Mouse (Mus musculus) left cerebral cortex, adult 18-20 months (tissue): Measurements from ENCODE around the gene Arid1a. TPM values are rescaled to one million over a fixed set of nuclear protein-coding genes. Genes with fewer than 3 reads are reported as not detected.
"Not testable (repeated sequence)": the region's sequence is repeated elsewhere in the genome, so short reads cannot be mapped to it uniquely, and the experiment has no call there.

ENCODE experiments used
- DNase-seq, 2 experiments: peaks; one replicate each; pipeline ENCODE4 v3.0.0; 2021 to 2022; ENCODE audit warnings: low spot score in 2 of 2, mixed read lengths in 1 of 2
- total RNA-seq, 2 experiments: library from RNA; stranded (reverse); gene quantifications; 2 replicates each; pipeline ENCODE4 v1.2.3; 2021

The Arid1a gene
- total RNA-seq, 2 experiments from 2014 or later, result 83.3 to 86.2 TPM

DNA sequence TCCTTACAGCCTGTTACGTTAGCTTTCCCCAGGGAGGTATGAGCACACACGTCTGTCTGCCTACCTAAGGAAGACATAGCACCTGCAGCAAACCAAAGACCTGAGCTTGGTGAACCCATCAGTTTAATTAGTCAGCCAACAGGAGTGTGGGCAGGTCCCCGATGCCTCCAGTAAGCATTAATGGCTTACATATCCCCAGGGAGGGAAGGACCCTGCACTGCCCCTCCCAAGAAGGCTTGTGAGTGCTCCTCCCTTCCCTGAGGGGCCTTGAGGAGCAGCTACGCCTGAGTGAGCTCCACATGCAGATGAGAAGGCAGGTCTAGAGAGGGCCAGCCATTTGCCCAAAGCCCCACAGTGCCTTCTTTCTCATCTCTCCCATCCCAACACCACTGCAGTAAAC is 100.3 kb downstream of the Arid1a start:
- no peak for DNase-seq

DNA sequence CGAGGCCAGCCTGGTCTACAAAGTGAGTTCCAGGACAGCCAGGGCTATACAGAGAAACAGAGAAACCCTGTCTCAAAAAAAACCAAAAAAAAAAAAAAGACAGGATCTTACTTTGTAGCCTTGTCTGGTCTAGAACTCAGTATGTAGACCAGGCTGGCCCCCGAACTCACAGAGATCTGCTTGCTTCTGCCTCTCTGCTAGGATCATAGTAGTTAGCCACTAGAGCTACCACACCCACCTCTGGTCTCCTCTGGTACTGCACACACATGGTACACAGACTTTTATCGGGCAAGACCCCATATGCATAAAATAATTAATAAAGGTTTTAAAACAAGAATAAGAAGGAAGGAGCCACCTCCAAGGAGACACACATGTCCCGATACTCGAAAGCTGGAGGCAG is 102.5 kb downstream of the Arid1a start:
- DNase-seq, result not testable (repeated sequence)

DNA sequence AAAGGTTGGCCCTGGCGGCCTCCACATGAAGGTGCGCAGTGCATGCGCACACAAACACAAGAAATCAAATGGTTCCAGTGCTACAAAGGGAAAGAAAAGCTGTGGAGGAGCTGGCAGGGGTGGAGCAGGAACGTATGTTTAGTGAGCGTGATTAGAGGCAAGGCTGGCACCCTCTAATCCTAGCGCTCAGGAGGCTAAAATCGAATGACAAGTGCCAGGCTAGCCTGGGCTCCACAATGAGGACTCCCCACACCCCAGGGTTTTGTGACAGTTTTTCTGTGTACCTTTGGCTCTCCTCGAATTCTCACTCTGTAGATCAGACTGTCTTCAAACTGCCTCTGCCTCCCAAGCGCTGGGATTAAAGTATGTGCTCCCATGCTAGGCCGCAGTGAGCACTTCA is 103.8 kb downstream of the Arid1a start:
- DNase-seq, result no peak

DNA sequence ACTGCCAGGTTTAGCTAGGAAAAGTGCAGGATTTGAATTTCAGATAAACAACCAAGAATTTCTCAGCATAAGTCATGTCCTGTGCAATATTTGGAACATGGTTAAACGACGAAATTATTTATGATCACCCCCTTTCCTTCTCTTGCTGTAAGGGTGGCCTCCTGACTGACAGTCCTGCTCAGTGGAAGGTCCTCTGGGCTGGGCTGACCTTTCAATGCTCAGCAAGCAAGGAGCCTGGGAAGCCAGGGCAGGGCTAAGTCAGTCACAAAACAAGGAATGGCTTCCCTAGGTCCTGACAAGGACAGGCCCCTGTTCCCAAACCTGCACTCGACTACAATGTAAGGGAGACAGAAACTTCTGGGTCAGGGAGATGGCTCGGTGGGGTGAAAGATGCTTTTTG is 104.6 kb downstream of the Arid1a start:
- no peak for DNase-seq

DNA sequence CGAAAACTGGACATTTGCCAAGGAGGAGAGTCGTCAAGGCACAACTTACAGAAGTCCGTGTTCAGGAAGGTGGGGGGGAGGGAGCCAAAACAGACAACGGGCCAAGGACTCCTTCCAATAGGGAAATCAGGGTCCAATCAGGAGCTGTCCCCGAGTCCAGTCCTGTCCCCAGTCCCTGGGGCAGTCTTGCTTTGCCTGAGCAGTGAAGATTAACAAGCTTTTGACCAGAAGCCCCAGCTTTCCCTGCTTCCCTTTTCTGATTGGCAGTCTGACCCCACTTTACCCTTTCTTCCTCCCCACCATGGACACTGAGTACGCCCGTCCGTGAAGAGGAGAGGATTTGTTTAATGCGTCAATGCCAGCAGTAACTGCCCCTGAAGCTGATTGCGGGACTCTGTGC is 105.1 kb downstream of the Arid1a start:
- no peak for DNase-seq

DNA sequence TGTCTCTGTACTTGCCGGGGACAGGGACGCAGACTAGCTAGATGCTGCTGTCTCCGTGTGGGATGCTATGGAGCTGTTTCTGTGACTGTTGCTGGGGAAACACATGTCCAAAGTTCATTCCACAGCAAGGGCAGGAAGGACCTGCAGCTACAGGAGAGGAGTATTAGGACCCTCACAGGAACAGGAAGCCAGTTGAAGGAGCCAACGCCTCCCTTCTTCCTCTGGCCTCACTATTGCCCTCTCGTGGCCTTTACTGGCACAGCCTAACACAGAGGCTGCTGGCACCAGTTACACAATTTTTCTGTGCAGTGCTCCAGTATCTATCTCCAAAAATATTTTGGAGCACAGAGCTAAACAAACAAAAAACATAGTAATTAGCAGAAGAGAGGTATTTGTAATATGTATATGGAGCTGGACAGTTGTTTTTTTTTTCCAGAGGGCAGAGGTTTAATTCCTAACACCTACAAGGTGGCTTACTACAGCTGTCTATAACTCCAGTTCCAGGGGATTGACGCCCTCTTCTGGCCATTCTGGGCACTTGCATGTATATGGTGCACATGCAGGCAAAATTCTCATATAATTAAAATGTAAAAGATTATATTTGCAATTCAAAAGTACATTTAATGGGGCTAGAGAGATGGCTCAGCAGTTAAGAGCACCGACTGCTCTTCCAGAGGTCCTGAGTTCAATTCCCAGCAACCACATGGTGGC is 106.4 kb downstream of the Arid1a start, which contains the start of gene Zdhhc18:
Gene Zdhhc18, minus strand, starts transcription at position 166 of the 711 bp plus-strand sequence.
- peak; percentile 75 to 79 for DNase-seq

DNA sequence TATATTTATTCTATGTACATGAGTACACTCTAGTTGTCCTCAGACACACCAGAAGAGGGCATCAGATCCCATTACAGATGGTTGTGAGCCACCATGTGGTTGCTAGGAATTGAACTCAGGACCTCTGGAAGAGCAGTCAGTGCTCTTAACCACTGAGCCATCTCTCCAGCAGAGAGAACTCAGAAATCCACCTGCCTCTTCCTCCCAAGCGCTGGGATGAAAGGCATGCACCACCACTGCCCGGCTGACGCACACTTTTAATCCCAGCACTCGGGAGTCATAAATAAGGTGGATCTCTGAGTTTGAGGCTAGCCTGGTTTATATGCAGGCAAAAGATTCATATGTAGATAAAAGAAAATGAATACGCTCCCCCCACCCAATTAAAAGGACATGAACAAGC is 107.1 kb downstream of the Arid1a start:
- not testable (repeated sequence) for DNase-seq

DNA sequence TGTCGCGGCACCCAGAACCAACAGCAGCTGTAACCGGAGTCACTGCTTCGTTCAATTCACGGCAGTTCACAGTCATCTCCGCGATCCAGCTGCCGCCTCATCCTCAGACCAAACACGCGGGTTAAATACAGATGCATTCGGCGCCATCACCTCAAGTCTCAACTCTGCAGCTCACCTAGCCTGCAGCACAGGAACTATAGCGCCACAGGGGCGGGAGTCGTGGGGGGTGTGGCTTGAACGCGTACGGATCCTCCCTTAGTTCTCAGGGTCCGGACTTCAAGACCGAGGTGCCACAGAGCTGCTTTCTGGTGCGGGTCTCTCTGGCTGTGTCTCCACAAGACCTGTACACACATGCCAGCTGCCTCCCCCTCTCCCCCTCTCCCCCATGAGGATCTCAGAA is 110.9 kb downstream of the Arid1a start:
- no peak for DNase-seq

DNA sequence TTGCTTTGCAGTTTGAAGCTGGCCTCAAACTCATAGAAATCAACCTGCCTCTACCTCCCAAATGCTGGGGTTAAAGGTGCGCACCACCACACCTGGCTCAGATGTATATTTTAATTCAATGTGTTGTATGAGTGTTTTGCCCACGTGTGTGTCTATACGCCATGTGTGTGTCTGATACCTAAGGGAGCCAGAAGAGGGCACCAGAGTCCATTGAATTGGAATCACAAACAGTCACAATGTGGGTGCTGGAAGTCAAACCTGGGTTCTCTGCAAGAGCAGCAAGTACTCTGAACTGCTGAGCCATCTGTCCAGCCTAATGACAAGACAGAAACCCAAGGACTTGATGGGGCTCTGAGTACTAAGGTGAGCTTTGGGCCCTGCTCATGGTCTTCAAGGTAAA is 111.4 kb downstream of the Arid1a start:
- DNase-seq, result no peak

DNA sequence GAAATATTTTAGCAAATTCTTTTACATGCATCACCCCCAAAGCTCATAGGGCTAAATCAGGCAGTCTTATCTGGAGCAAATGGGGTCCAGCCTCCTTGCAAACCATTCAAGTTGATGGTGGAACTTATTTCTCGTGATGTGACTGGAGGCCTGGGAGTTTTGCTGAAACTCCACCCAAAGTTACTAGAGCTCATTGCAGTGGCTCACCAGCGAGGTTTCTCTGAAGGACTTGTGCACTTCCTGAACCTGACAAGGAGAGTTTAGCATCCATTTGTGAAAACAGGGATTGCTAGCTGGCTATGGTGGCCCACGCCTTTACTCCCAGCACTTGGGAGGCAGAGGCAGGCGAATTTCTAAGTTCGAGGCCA is 122.5 kb downstream of the Arid1a start:
- no peak for DNase-seq

DNA sequence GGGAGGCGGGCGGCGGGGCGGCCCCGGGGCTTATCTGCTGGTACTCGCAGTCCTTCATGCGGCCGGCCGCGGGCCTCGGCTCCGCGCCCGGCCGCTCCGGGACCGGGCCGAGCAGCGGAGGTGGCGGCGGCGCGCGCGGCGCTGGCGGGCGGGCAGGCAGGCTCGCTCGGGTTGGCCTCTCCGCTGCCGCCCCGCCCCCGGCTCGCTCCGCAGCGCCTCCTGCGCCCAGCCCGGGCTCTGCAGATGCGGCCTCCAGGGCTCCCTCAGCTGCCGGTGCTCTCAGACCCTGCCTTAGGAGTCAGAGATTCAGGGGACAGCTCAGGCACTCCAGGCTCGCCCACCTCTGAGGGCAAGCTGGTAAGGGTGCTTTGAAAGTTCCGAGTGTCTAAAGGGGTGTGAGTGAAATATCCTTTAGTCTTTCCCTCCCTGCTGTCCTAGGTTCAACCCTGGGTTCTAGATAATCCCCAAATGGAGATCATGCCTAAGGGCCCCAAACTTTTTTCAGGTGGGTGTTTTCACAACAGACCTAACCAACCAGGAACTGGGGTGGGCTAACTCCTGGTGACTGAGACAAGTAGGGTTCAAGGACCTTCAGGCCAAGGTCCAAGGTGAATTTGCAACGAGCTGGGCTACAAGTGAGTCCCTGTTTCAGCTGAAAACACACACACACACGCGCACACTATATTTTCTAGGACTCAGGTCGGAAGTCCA is 123.1 kb downstream of the Arid1a start:
- DNase-seq, result peak; percentile 85 to 91

DNA sequence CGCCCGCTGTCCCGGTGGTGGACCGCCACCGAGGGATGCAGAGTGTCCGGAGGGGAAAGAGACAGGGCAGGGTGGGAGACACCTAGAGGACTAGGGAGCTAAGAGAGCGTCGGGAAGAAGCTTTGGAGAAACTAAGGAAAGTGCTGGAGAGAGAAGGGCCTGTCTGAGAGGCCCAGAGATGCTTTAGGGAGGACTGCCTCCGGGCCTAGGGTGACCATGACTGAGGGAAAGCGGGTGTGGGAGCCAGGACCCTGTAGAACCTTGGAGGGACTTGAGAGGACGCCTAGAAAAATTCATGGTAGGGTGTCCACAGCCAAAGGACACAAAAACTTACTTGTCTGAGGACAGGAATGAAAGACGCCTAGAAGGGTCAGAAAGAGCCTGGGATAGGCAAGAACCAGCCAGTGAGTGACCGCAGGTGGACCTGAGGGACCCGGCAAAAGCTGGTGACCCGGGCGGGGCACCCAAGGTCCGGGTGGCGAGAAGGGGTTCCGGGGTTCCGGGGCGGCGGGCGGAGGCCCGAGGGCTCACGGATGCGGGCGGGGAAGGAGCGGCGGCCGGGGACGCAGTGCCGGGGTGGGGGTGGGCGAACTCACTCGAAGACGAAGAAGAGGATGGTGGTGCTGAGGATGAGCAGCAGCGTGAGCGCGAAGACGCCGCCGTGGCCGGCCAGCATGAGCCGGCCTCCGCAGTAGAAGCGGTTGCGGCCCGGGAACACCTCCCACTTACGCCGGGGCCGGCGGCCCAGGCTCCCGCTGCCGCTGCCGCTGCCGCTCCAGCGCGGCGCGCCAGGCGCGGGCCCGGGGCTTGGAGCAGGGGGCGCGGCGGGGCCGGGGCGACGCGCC is 123.9 kb downstream of the Arid1a start:
- peak in 1 of 2 experiments; percentile 44 for DNase-seq

DNA sequence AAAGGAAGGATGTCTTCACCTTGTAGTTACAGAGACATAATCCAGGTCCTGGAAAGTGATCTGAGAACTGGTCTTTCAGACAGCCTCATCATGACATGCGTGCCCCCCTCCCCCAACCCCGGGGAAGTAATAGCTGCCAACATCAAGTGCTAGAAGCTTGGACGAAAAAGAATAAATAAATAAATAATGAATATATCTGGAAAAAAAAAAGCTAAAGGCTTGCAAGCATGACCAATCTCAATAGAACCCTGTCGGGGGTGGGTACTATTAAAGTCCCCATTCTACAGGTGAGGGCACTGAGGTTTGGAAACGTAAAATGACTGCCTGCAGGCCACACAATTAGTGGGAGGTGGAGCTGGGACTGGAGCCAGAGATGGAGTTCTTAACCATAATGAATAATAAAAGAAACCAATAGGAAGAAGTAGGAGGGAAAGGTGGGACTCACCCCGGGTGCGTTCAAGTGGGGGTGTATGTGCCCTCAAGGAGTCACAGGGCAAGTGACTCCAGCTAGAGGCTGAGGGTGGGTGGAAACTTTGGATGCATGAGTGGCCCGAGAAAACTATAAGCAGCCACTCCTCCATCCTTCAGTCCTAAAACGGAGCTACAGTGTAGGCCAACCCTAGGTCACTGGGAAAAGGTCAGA is 124.7 kb downstream of the Arid1a start:
- no peak for DNase-seq

DNA sequence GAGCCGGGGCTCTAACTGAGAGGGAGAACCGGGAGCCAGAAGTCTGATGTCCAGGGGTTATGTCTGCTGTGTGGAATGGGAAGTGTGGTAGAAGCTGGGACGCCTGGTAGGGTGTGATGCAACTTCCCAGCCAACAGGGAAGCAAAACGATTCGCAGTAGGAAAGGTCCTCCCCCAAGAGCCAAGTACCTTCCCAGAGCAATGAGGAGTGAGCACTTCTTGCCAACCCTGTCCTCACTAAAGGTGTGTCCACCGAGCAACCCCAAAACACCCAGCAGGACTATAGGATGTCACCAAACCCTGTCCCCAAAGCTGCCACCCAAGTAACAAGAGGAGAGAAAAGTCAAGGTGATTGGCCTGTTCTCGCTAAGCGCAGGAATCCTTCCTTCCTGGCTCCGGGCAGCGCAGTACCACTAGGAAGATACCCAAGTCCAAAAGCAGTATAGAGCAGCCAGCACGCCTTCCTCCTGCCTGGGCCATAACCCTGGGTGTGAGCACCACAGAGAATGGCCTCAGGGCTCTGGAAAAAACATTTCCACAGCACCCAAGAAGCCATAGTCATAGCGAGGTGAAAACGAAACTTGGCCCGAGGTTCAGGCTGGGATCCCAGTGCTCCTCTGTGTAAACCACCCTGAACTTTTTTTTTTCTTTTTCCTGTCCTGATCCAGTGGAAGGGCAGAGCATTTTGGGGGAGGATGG is 125.3 kb downstream of the Arid1a start:
- DNase-seq, result no peak

DNA sequence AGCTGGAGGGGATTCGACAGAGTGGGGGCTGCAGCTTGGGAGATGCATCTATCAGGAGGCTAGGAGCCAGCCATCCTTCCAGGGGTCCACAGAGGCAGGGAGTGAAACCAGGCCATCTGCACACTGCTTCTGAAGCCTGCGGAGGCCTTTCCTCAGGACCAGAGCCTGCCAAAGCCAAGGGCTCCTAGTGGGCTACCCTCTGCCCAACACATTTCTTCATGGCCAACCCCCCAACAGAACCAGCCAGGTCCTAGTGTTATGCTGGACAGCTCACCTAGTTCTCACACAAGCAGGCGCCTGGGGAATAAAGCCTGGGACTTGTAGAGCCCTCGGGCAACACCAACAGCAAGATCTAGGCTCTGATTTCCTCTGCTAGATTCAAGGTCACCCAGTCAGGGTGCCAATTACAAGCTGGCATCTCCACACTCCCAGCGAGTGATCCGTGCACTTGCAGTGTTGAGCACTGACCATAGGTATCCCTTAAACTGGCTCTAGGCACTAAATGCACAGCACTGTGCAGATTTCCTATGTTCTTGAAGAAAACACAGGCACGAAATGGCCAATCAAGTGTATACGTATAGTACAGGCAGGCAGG is 126.1 kb downstream of the Arid1a start:
- DNase-seq, result no peak

DNA sequence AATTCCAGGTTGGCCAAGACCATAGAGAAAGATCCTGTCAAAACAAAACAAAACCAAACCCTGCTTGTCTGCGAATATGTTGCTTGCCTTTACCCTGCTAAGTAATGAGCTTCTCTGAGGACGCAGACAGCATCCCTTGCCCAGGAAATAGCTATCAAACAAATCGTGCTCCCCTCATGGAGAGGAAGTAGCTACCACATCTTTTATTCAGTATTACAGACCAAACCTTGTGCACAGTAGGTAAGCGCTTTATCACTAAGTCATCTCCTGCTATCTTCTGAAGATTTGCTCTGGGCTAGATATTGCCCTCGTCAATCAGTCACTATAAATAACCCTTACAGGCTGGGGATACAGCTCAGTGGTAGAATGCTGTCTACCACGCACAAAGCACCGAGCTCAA is 127.4 kb downstream of the Arid1a start:
- DNase-seq, result no peak
